Mouse (Mus musculus): ENCODE measurements around the gene Lhfpl3. TPM values are rescaled to one million over a fixed set of nuclear protein-coding genes. Genes with fewer than 3 reads are reported as not detected.
"Not testable (repeated sequence)": the region's sequence is repeated elsewhere in the genome, so short reads cannot be mapped to it uniquely, and the experiment has no call there.

The Lhfpl3 gene
- polyA plus RNA-seq (2014; fragmentation: Nextera tagmentation; extraction: Ambion mirVana): 0.17 and 0.18 TPM in 2 replicates

- H3K27me3 ChIP-seq (ENCODE audit: control insufficient read depth, insufficient read depth, low read length): peaks cover 31% of the 10 kb centered on the region
- H3K9ac ChIP-seq (ENCODE audit: low read depth, low read length): 0 out of 2 replicates have a peak within 1 kb of the TSS, but pooled peaks have one; percentile 36
- H3K4me1 ChIP-seq (ENCODE audit: control insufficient read depth, insufficient read depth, low read length): peaks cover 2% of the 10 kb centered on the region; the same call in 1 of the 2 replicates
- peak within 1 kb of the TSS; percentile 55 for H3K4me3 ChIP-seq (ENCODE audit: low read depth, low read length)
- H3K36me3 ChIP-seq (ENCODE audit: control insufficient read depth, insufficient read depth, low read length): no peaks in the 10 kb centered on the region
- no peak within 1 kb of the TSS for H3K27ac ChIP-seq (ENCODE audit: low read depth, low read length)
- H3K9me3 ChIP-seq (replicated peaks; ENCODE audit: control insufficient read depth, low read length): no peaks in the 10 kb centered on the region
- peak within 1 kb of the TSS; percentile 94 for H3K4me2 ChIP-seq
- 0 out of 2 replicates have a peak, but pooled peaks have one; percentile 52 for ATAC-seq (replicated peaks; ENCODE audit: insufficient number of reproducible peaks, low FRiP score, low TSS enrichment)
- WGBS (ENCODE audit: insufficient replicate concordance): under 1% methylated on average over 52 of the region's 53 CpGs
Measured at GRCm38 (mm10) chr5:22745885-22746532, at the start of gene Lhfpl3. TSS of gene Lhfpl3 (plus strand) at chr5:22746059.

- H3K9me3 ChIP-seq (replicated peaks; ENCODE audit: control insufficient read depth, low read length); H3K9ac ChIP-seq (ENCODE audit: low read depth, low read length); H3K27ac ChIP-seq (ENCODE audit: low read depth, low read length); H3K27me3 ChIP-seq (ENCODE audit: control insufficient read depth, insufficient read depth, low read length); H3K4me3 ChIP-seq (ENCODE audit: low read depth, low read length); H3K4me2 ChIP-seq; H3K4me1 ChIP-seq (ENCODE audit: control insufficient read depth, insufficient read depth, low read length); H3K36me3 ChIP-seq (ENCODE audit: control insufficient read depth, insufficient read depth, low read length); ATAC-seq (replicated peaks; ENCODE audit: insufficient number of reproducible peaks, low FRiP score, low TSS enrichment): not testable (repeated sequence)
- 77% methylated on average over 4 of the region's 4 CpGs for WGBS (ENCODE audit: insufficient replicate concordance)
Measured at GRCm38 (mm10) chr5:22706271-22706670, 39.6 kb upstream of the Lhfpl3 start.

GRCm38 (mm10) chr5:22745529-22745884, 352 bp upstream of the Lhfpl3 start:
- ATAC-seq (replicated peaks; ENCODE audit: insufficient number of reproducible peaks, low FRiP score, low TSS enrichment): no peak
- no peak overlapping the region for H3K27ac ChIP-seq (ENCODE audit: low read depth, low read length)
- H3K9me3 ChIP-seq (replicated peaks; ENCODE audit: control insufficient read depth, low read length): no peaks in the 10 kb centered on the region
- peak overlapping the region; percentile 94 for H3K4me2 ChIP-seq
- peak overlapping the region; percentile 55 for H3K4me3 ChIP-seq (ENCODE audit: low read depth, low read length)
- H3K9ac ChIP-seq (ENCODE audit: low read depth, low read length): no peak overlapping the region
- peaks cover 2% of the 10 kb centered on the region; the same call in 1 of the 2 replicates for H3K4me1 ChIP-seq (ENCODE audit: control insufficient read depth, insufficient read depth, low read length)
- H3K36me3 ChIP-seq (ENCODE audit: control insufficient read depth, insufficient read depth, low read length): no peaks in the 10 kb centered on the region
- 2% methylated on average over 10 of the region's 10 CpGs for WGBS (ENCODE audit: insufficient replicate concordance)
- H3K27me3 ChIP-seq (ENCODE audit: control insufficient read depth, insufficient read depth, low read length): peaks cover 31% of the 10 kb centered on the region

- ATAC-seq (replicated peaks; ENCODE audit: insufficient number of reproducible peaks, low FRiP score, low TSS enrichment): 0 out of 2 replicates have a peak, but pooled peaks have one; percentile 26
- H3K36me3 ChIP-seq (ENCODE audit: control insufficient read depth, insufficient read depth, low read length): no peaks in the 10 kb centered on the region
- H3K27ac ChIP-seq (ENCODE audit: low read depth, low read length): no peak overlapping the region
- H3K27me3 ChIP-seq (ENCODE audit: control insufficient read depth, insufficient read depth, low read length): peaks cover 31% of the 10 kb centered on the region
- no peak overlapping the region for H3K9ac ChIP-seq (ENCODE audit: low read depth, low read length)
- H3K4me3 ChIP-seq (ENCODE audit: low read depth, low read length): peak overlapping the region; percentile 55
- peaks cover 2% of the 10 kb centered on the region; the same call in 1 of the 2 replicates for H3K4me1 ChIP-seq (ENCODE audit: control insufficient read depth, insufficient read depth, low read length)
- H3K9me3 ChIP-seq (replicated peaks; ENCODE audit: control insufficient read depth, low read length): no peaks in the 10 kb centered on the region
- peak overlapping the region; percentile 94 for H3K4me2 ChIP-seq
- WGBS (ENCODE audit: insufficient replicate concordance): 1% methylated on average over 20 of the region's 20 CpGs
Measured at GRCm38 (mm10) chr5:22746533-22747021, 718 bp downstream of the Lhfpl3 start.

GRCm38 (mm10) chr5:22747305-22747704, 1.4 kb downstream of the Lhfpl3 start:
- Histone ChIP-seq H3K36me3 (ENCODE audit: control insufficient read depth, insufficient read depth, low read length) (no peaks in the 10 kb centered on the region), H3K4me1 (ENCODE audit: control insufficient read depth, insufficient read depth, low read length) (peaks cover 2% of the 10 kb centered on the region; the same call in 1 of the 2 replicates), H3K4me2 (peak overlapping the region; percentile 94), H3K9ac (ENCODE audit: low read depth, low read length) (no peak overlapping the region), H3K9me3 (replicated peaks; ENCODE audit: control insufficient read depth, low read length) (no peaks in the 10 kb centered on the region), H3K27me3 (ENCODE audit: control insufficient read depth, insufficient read depth, low read length) (peaks cover 31% of the 10 kb centered on the region), H3K27ac (ENCODE audit: low read depth, low read length) (no peak overlapping the region), H3K4me3 (ENCODE audit: low read depth, low read length) (no peak overlapping the region)
- WGBS (ENCODE audit: insufficient replicate concordance): 6% methylated on average over 7 of the region's 7 CpGs
- ATAC-seq (replicated peaks; ENCODE audit: insufficient number of reproducible peaks, low FRiP score, low TSS enrichment): no peak

GRCm38 (mm10) chr5:22757261-22757660, 11.4 kb downstream of the Lhfpl3 start:
- 38% methylated on average over 3 of the region's 3 CpGs for WGBS (ENCODE audit: insufficient replicate concordance)
- H3K4me1 ChIP-seq (ENCODE audit: control insufficient read depth, insufficient read depth, low read length): no peaks in the 10 kb centered on the region

GRCm38 (mm10) chr5:22770726-22771125, 24.9 kb downstream of the Lhfpl3 start:
- Histone ChIP-seq H3K4me1 (ENCODE audit: control insufficient read depth, insufficient read depth, low read length) (no peaks in the 10 kb centered on the region), H3K9ac (ENCODE audit: low read depth, low read length) (no peak overlapping the region), H3K4me3 (ENCODE audit: low read depth, low read length) (no peak overlapping the region), H3K27me3 (ENCODE audit: control insufficient read depth, insufficient read depth, low read length) (no peaks in the 10 kb centered on the region), H3K36me3 (ENCODE audit: control insufficient read depth, insufficient read depth, low read length) (no peaks in the 10 kb centered on the region), H3K4me2 (no peak overlapping the region), H3K9me3 (replicated peaks; ENCODE audit: control insufficient read depth, low read length) (no peaks in the 10 kb centered on the region), H3K27ac (ENCODE audit: low read depth, low read length) (no peak overlapping the region)
- WGBS (ENCODE audit: insufficient replicate concordance): 39% methylated on average over 1 of the region's 1 CpGs
- ATAC-seq (replicated peaks; ENCODE audit: insufficient number of reproducible peaks, low FRiP score, low TSS enrichment): no peak

More at GRCm38 (mm10) chr5:22757261-22757660, 11.4 kb downstream of the Lhfpl3 start:
- H3K4me2 ChIP-seq: no peak overlapping the region
- no peaks in the 10 kb centered on the region for H3K9me3 ChIP-seq (replicated peaks; ENCODE audit: control insufficient read depth, low read length)
- ATAC-seq (replicated peaks; ENCODE audit: insufficient number of reproducible peaks, low FRiP score, low TSS enrichment): no peak
- H3K27ac ChIP-seq (ENCODE audit: low read depth, low read length): no peak overlapping the region
- no peak overlapping the region for H3K9ac ChIP-seq (ENCODE audit: low read depth, low read length)
- no peaks in the 10 kb centered on the region for H3K27me3 ChIP-seq (ENCODE audit: control insufficient read depth, insufficient read depth, low read length)
- H3K36me3 ChIP-seq (ENCODE audit: control insufficient read depth, insufficient read depth, low read length): no peaks in the 10 kb centered on the region
- no peak overlapping the region for H3K4me3 ChIP-seq (ENCODE audit: low read depth, low read length)

GRCm38 (mm10) chr5:22795361-22795760, 49.5 kb downstream of the Lhfpl3 start:
- H3K27me3 ChIP-seq (ENCODE audit: control insufficient read depth, insufficient read depth, low read length): no peaks in the 10 kb centered on the region
- H3K36me3 ChIP-seq (ENCODE audit: control insufficient read depth, insufficient read depth, low read length): no peaks in the 10 kb centered on the region
- H3K27ac ChIP-seq (ENCODE audit: low read depth, low read length): no peak overlapping the region
- H3K4me1 ChIP-seq (ENCODE audit: control insufficient read depth, insufficient read depth, low read length): no peaks in the 10 kb centered on the region
- H3K9ac ChIP-seq (ENCODE audit: low read depth, low read length): no peak overlapping the region
- H3K9me3 ChIP-seq (replicated peaks; ENCODE audit: control insufficient read depth, low read length): no peaks in the 10 kb centered on the region
- ATAC-seq (replicated peaks; ENCODE audit: insufficient number of reproducible peaks, low FRiP score, low TSS enrichment): no peak
- H3K4me2 ChIP-seq: no peak overlapping the region
- WGBS (ENCODE audit: insufficient replicate concordance): 73% methylated on average over 1 of the region's 1 CpGs
- no peak overlapping the region for H3K4me3 ChIP-seq (ENCODE audit: low read depth, low read length)

GRCm38 (mm10) chr5:22813426-22813825, 67.6 kb downstream of the Lhfpl3 start:
- Histone ChIP-seq H3K9me3 (replicated peaks; ENCODE audit: control insufficient read depth, low read length) (no peaks in the 10 kb centered on the region), H3K27me3 (ENCODE audit: control insufficient read depth, insufficient read depth, low read length) (no peaks in the 10 kb centered on the region), H3K4me2 (no peak overlapping the region), H3K4me1 (ENCODE audit: control insufficient read depth, insufficient read depth, low read length) (no peaks in the 10 kb centered on the region), H3K27ac (ENCODE audit: low read depth, low read length) (no peak overlapping the region), H3K4me3 (ENCODE audit: low read depth, low read length) (no peak overlapping the region), H3K9ac (ENCODE audit: low read depth, low read length) (no peak overlapping the region), H3K36me3 (ENCODE audit: control insufficient read depth, insufficient read depth, low read length) (no peaks in the 10 kb centered on the region)
- 71% methylated on average over 4 of the region's 4 CpGs for WGBS (ENCODE audit: insufficient replicate concordance)
- no peak for ATAC-seq (replicated peaks; ENCODE audit: insufficient number of reproducible peaks, low FRiP score, low TSS enrichment)

Data from heart, embryonic 11.5 days (tissue).